Comparison of ENCODE assay signal across 27 mouse cellular contexts in genomic region chr13:41498611-41499121, GRCm38 (mm10). TPM values are rescaled to one million over a fixed set of nuclear protein-coding genes. Genes with fewer than 3 reads are reported as not detected.
DNase-seq lines count a peak whose midpoint lies in the region; ATAC-seq and TF ChIP-seq lines count a peak whose summit lies in the region.
"Had no signal": no experiment of that assay in that cellular context is flagged by ENCODE, and none has a peak within 500 bp of the region (broad histone marks: within the 10 kb centered on the region; RNA-seq: fewer than 3 reads in every experiment).

No protein-coding gene starts in this region.

- H3K9me3 ChIP-seq in forebrain, embryonic 12.5 days: no peaks in the 10 kb centered on the region
- H3K9me3 ChIP-seq in forebrain, embryonic 15.5 days: no peaks in the 10 kb centered on the region
- H3K9me3 ChIP-seq in midbrain, embryonic 11.5 days (ENCODE audit: control insufficient read depth, low read length): no peaks in the 10 kb centered on the region
- H3K9me3 ChIP-seq in midbrain, embryonic 15.5 days: no peaks in the 10 kb centered on the region
- H3K9me3 ChIP-seq: embryonic facial prominence, embryonic 10.5 days; embryonic facial prominence, embryonic 13.5 days; forebrain, embryonic 13.5 days; hindbrain, embryonic 12.5 days; hindbrain, embryonic 15.5 days had no signal

- no peak for TF ChIP-seq CTCF in brain, embryonic 14.5 days (IDR thresholded peaks at IDR 0.05; ENCODE audit: borderline replicate concordance, extremely low read depth, insufficient read depth, insufficient read length)

- intact Hi-C loops in left cerebral cortex, postnatal 14 days (cut with DNase I): no loop called here

- TF ChIP-seq POLR2A in brain, embryonic 14.5 days (IDR thresholded peaks at IDR 0.05; ENCODE audit: borderline replicate concordance, extremely low read depth, insufficient read depth, insufficient read length, poor library complexity, severe bottlenecking): no peak

- peaks cover 6% of the 10 kb centered on the region for H3K27me3 ChIP-seq in forebrain, embryonic 12.5 days
- no peaks in the 10 kb centered on the region for H3K27me3 ChIP-seq in forebrain, embryonic 15.5 days
- no peaks in the 10 kb centered on the region for H3K27me3 ChIP-seq in midbrain, embryonic 11.5 days (ENCODE audit: control insufficient read depth, insufficient read depth, low read length)
- no peaks in the 10 kb centered on the region for H3K27me3 ChIP-seq in midbrain, embryonic 15.5 days (replicated peaks)
- H3K27me3 ChIP-seq: CH12.LX; embryonic facial prominence, embryonic 13.5 days; hindbrain, embryonic 12.5 days; hindbrain, embryonic 15.5 days had no signal

- no peaks in the 10 kb centered on the region for H3K36me3 ChIP-seq in forebrain, embryonic 12.5 days (replicated peaks)
- H3K36me3 ChIP-seq in forebrain, embryonic 15.5 days: no peaks in the 10 kb centered on the region
- no peaks in the 10 kb centered on the region for H3K36me3 ChIP-seq in midbrain, embryonic 11.5 days (ENCODE audit: control insufficient read depth, insufficient read depth, low read length)
- H3K36me3 ChIP-seq in midbrain, embryonic 15.5 days (replicated peaks): no peaks in the 10 kb centered on the region
- H3K36me3 ChIP-seq: embryonic facial prominence, embryonic 10.5 days; embryonic facial prominence, embryonic 13.5 days; hindbrain, embryonic 12.5 days; hindbrain, embryonic 15.5 days had no signal

- H3K27ac ChIP-seq in forebrain, embryonic 12.5 days: no peak overlapping the region
- H3K27ac ChIP-seq in forebrain, embryonic 15.5 days (replicated peaks): no peak overlapping the region
- no peak overlapping the region for H3K27ac ChIP-seq in midbrain, embryonic 11.5 days (ENCODE audit: low read depth, low read length)
- H3K27ac ChIP-seq in midbrain, embryonic 15.5 days: no peak overlapping the region
- H3K27ac ChIP-seq: embryonic facial prominence, embryonic 10.5 days; embryonic facial prominence, embryonic 13.5 days; forebrain, embryonic 13.5 days; heart, adult 2 months; hindbrain, embryonic 12.5 days; hindbrain, embryonic 15.5 days had no signal

- peak; percentile 49 for DNase-seq in midbrain, embryonic 11.5 days (ENCODE audit: low spot score, missing footprints)
- peak; percentile 23 for DNase-seq in brain, embryonic 14.5 days (ENCODE audit: low read depth)
- DNase-seq in left cerebral cortex, postnatal 14 days (ENCODE audit: low spot score in 2 of 2): no peak
- DNase-seq in frontal cortex, postnatal 25 days (ENCODE audit: low spot score in 2 of 2): no peak
- DNase-seq: adrenal gland, adult 2 months; adrenal gland, postnatal 14 days; B cell, adult 2 months; cerebellum, adult 11-12 months; cerebellum, adult 8-10 months; cerebellum, postnatal 10 days; cerebellum, postnatal 36 days; embryo, embryonic 11 days; forebrain, postnatal 0 days; gastrocnemius, postnatal 25 days; heart, adult 2 months had no signal

- H3K4me3 ChIP-seq in forebrain, embryonic 12.5 days (replicated peaks): no peak overlapping the region
- no peak overlapping the region for H3K4me3 ChIP-seq in forebrain, embryonic 15.5 days
- no peak overlapping the region for H3K4me3 ChIP-seq in midbrain, embryonic 11.5 days (ENCODE audit: low read depth, low read length)
- H3K4me3 ChIP-seq in midbrain, embryonic 15.5 days: no peak overlapping the region
- H3K4me3 ChIP-seq: embryonic facial prominence, embryonic 10.5 days; embryonic facial prominence, embryonic 13.5 days; erythroblast, embryonic 14.5 days; forebrain, embryonic 13.5 days; heart, adult 2 months; hindbrain, embryonic 12.5 days; hindbrain, embryonic 15.5 days had no signal

- H3K9ac ChIP-seq in forebrain, embryonic 12.5 days: no peak overlapping the region
- no peak overlapping the region for H3K9ac ChIP-seq in forebrain, embryonic 15.5 days (replicated peaks)
- H3K9ac ChIP-seq in midbrain, embryonic 11.5 days (ENCODE audit: low read length): no peak overlapping the region
- H3K9ac ChIP-seq in midbrain, embryonic 15.5 days: no peak overlapping the region
- H3K9ac ChIP-seq: embryonic facial prominence, embryonic 13.5 days; forebrain, embryonic 13.5 days; forebrain, postnatal 0 days; hindbrain, embryonic 12.5 days; hindbrain, embryonic 15.5 days had no signal

- ATAC-seq in forebrain, embryonic 12.5 days (ENCODE audit: low FRiP score): peak; percentile 27; the same call in 1 of the 2 replicates
- no peak for ATAC-seq in forebrain, embryonic 15.5 days (replicated peaks)
- ATAC-seq in midbrain, embryonic 11.5 days (ENCODE audit: low FRiP score): no peak
- ATAC-seq in midbrain, embryonic 15.5 days (replicated peaks): no peak
- ATAC-seq: forebrain, embryonic 13.5 days; forebrain, postnatal 0 days; intestine, postnatal 0 days had no signal

- no peak overlapping the region for H3K4me2 ChIP-seq in forebrain, embryonic 12.5 days
- H3K4me2 ChIP-seq in forebrain, embryonic 15.5 days (replicated peaks): no peak overlapping the region
- H3K4me2 ChIP-seq in midbrain, embryonic 11.5 days: no peak overlapping the region
- H3K4me2 ChIP-seq in midbrain, embryonic 15.5 days: no peak overlapping the region
- H3K4me2 ChIP-seq: embryonic facial prominence, embryonic 13.5 days; forebrain, embryonic 13.5 days; heart, embryonic 11.5 days; hindbrain, embryonic 12.5 days; hindbrain, embryonic 15.5 days had no signal

- peaks cover 10% of the 10 kb centered on the region; the same call in 1 of the 2 replicates for H3K4me1 ChIP-seq in forebrain, embryonic 12.5 days
- H3K4me1 ChIP-seq in forebrain, embryonic 15.5 days: no peaks in the 10 kb centered on the region; the same call in 1 of the 2 replicates
- no peaks in the 10 kb centered on the region for H3K4me1 ChIP-seq in midbrain, embryonic 11.5 days (ENCODE audit: control insufficient read depth, insufficient read depth, low read length)
- H3K4me1 ChIP-seq in midbrain, embryonic 15.5 days: no peaks in the 10 kb centered on the region
- H3K4me1 ChIP-seq: hindbrain, embryonic 12.5 days; hindbrain, embryonic 15.5 days had no signal

- 57% methylated on average over 2 of the region's 2 CpGs for WGBS in forebrain, embryonic 12.5 days
- 37% methylated on average over 2 of the region's 2 CpGs for WGBS in forebrain, embryonic 15.5 days
- WGBS in midbrain, embryonic 11.5 days: 80% methylated on average over 2 of the region's 2 CpGs
- 77% methylated on average over 2 of the region's 2 CpGs for WGBS in midbrain, embryonic 15.5 days

RNA-seq across cellular contexts. Expression of gene Nedd9, which starts 11.5 kb away (rescaled TPM):
- polyA plus RNA-seq in forebrain, embryonic 12.5 days (2016; fragmentation: Nextera tagmentation; extraction: Ambion mirVana): 18.9 and 20.4 TPM in 2 replicates
- 25.4 and 26.5 TPM in 2 replicates for polyA plus RNA-seq in forebrain, embryonic 15.5 days (2015; fragmentation: Nextera tagmentation; extraction: Ambion mirVana)
- 18.5 and 18.7 TPM in 2 replicates for polyA plus RNA-seq in midbrain, embryonic 11.5 days (2014; fragmentation: Nextera tagmentation; extraction: Ambion mirVana)
- polyA plus RNA-seq in midbrain, embryonic 15.5 days (2015; fragmentation: Nextera tagmentation; extraction: Ambion mirVana): 13.3 and 16.5 TPM in 2 replicates
- 14.1 and 14.2 TPM in 2 replicates for polyA plus RNA-seq in brain, embryonic 14.5 days (2012; rRNA removed)
- 10 to 100 TPM in 1 of 2 experiments, 1 to 10 TPM in 1; 9.6 to 13.2 TPM for total RNA-seq in left cerebral cortex, postnatal 14 days (2021)
- polyA plus RNA-seq: erythroblast, embryonic 14.5 days had no signal

Comparison
In these comparisons a context has a peak if more than half of its experiments do, and no peak if none do; other contexts are left out.
1. DNase-seq: peak in midbrain, embryonic 11.5 days (single experiment) and brain, embryonic 14.5 days (single experiment); none in left cerebral cortex, postnatal 14 days (0 of 2) and frontal cortex, postnatal 25 days (0 of 2).